In the genomic region with DNA sequence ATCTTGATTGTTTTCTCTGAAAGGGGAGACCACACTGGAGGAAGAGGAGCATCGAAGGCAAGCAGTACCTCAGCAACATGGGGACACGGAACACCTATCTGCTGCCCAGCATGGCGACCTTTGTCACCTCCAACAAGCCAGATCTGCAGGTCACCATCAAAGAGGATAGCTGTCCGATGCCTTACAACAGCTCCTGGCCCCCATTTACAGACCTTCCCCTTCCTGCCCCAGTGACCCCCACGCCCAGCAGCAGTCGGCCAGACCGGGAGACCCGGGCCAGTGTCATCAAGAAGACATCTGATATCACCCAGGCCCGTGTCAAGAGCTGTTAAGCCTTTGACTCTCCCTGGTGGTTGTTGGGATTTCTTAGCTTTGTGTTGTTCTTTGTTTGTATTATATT, we compare ENCODE assay signal across 13 mouse cellular contexts.
A peak's percentile ranks its signal among the peaks of the same experiment; 100 is the strongest.
DNase-seq lines count a peak whose midpoint lies in the region; ATAC-seq and TF ChIP-seq lines count a peak whose summit lies in the region.
"Had no signal": no experiment of that assay in that cellular context is flagged by ENCODE, and none has a peak within 500 bp of the region (broad histone marks: within the 10 kb centered on the region; RNA-seq: fewer than 3 reads in every experiment).

No protein-coding gene starts in this region.

- H3K27ac ChIP-seq in kidney, postnatal 0 days: peak overlapping the region; percentile 65
- H3K27ac ChIP-seq in cortical plate, adult 2 months (ENCODE audit: insufficient read depth, low read length): peak overlapping the region; percentile 19; the same call in 1 of the 2 replicates
- H3K27ac ChIP-seq in liver, postnatal 0 days (ENCODE audit: low read depth): peak overlapping the region; percentile 89
- H3K27ac ChIP-seq in midbrain, embryonic 16.5 days (ENCODE audit: low read length): no peak overlapping the region
- H3K27ac ChIP-seq: forebrain, embryonic 13.5 days; limb, embryonic 13.5 days had no signal

- no peak for ATAC-seq in kidney, postnatal 0 days (replicated peaks; ENCODE audit: low FRiP score, low read depth)
- no peak for ATAC-seq in liver, postnatal 0 days
- ATAC-seq in midbrain, embryonic 16.5 days: no peak
- ATAC-seq: forebrain, embryonic 13.5 days had no signal

- TF ChIP-seq POLR2A in cortical plate, adult 2 months (IDR thresholded peaks at IDR 0.05; ENCODE audit: extremely low read depth, insufficient read depth, low read length): no peak

- WGBS in kidney, postnatal 0 days: 47% methylated on average over 9 of the region's 9 CpGs
- 82% methylated on average over 9 of the region's 9 CpGs for WGBS in liver, postnatal 0 days (ENCODE audit: insufficient replicate concordance)
- WGBS in midbrain, embryonic 16.5 days: 92% methylated on average over 9 of the region's 9 CpGs

- no peaks in the 10 kb centered on the region for H3K9me3 ChIP-seq in kidney, postnatal 0 days (replicated peaks; ENCODE audit: low read length)
- H3K9me3 ChIP-seq in liver, postnatal 0 days (ENCODE audit: low read length): no peaks in the 10 kb centered on the region
- no peaks in the 10 kb centered on the region for H3K9me3 ChIP-seq in midbrain, embryonic 16.5 days (replicated peaks; ENCODE audit: control insufficient read depth, low read length, poor library complexity, severe bottlenecking)
- H3K9me3 ChIP-seq: forebrain, embryonic 13.5 days; limb, embryonic 13.5 days; midbrain, embryonic 12.5 days had no signal

- no peaks in the 10 kb centered on the region for H3K27me3 ChIP-seq in kidney, postnatal 0 days (ENCODE audit: insufficient read depth, low read length)
- no peaks in the 10 kb centered on the region for H3K27me3 ChIP-seq in liver, postnatal 0 days (ENCODE audit: insufficient read depth, low read length)
- no peaks in the 10 kb centered on the region for H3K27me3 ChIP-seq in midbrain, embryonic 16.5 days (ENCODE audit: control insufficient read depth, insufficient read depth, low read depth, low read length)
- H3K27me3 ChIP-seq: forebrain, embryonic 13.5 days; limb, embryonic 13.5 days; midbrain, embryonic 12.5 days had no signal

- no peak overlapping the region for H3K4me2 ChIP-seq in kidney, postnatal 0 days (ENCODE audit: low read length)
- H3K4me2 ChIP-seq in liver, postnatal 0 days (ENCODE audit: low read depth, low read length): no peak overlapping the region
- H3K4me2 ChIP-seq in midbrain, embryonic 16.5 days (ENCODE audit: low read length): no peak overlapping the region
- H3K4me2 ChIP-seq: forebrain, embryonic 13.5 days; limb, embryonic 13.5 days; midbrain, embryonic 12.5 days had no signal

- H3K4me3 ChIP-seq in kidney, postnatal 0 days (replicated peaks; ENCODE audit: low read depth, low read length): no peak overlapping the region
- H3K4me3 ChIP-seq in cortical plate, adult 2 months (ENCODE audit: insufficient read depth, low read length): no peak overlapping the region
- no peak overlapping the region for H3K4me3 ChIP-seq in liver, postnatal 0 days (ENCODE audit: low read depth, low read length)
- H3K4me3 ChIP-seq in midbrain, embryonic 16.5 days (ENCODE audit: low read depth, low read length): no peak overlapping the region
- H3K4me3 ChIP-seq: forebrain, embryonic 13.5 days; limb, embryonic 13.5 days; midbrain, embryonic 12.5 days had no signal

- peaks cover 2% of the 10 kb centered on the region; the same call in 1 of the 2 replicates for H3K4me1 ChIP-seq in kidney, postnatal 0 days (replicated peaks; ENCODE audit: insufficient read depth, low read length)
- no peaks in the 10 kb centered on the region for H3K4me1 ChIP-seq in cortical plate, adult 2 months (ENCODE audit: control insufficient read depth, insufficient read depth, low read length)
- peaks cover 56% of the 10 kb centered on the region for H3K4me1 ChIP-seq in liver, postnatal 0 days (ENCODE audit: insufficient read depth)
- H3K4me1 ChIP-seq in midbrain, embryonic 16.5 days (ENCODE audit: control insufficient read depth, insufficient read depth, low read length): no peaks in the 10 kb centered on the region
- H3K4me1 ChIP-seq: forebrain, embryonic 13.5 days; midbrain, embryonic 12.5 days had no signal

- no peak for TF ChIP-seq CTCF in kidney, postnatal 0 days (IDR thresholded peaks at IDR 0.05; ENCODE audit: low read depth)
- TF ChIP-seq CTCF in cortical plate, adult 2 months (IDR thresholded peaks at IDR 0.05; ENCODE audit: extremely low read depth, insufficient read depth, low read length): no peak
- no peak for TF ChIP-seq CTCF in liver, postnatal 0 days (IDR thresholded peaks at IDR 0.05; ENCODE audit: low read depth)

- H3K9ac ChIP-seq in kidney, postnatal 0 days (ENCODE audit: low read depth, low read length): no peak overlapping the region
- no peak overlapping the region for H3K9ac ChIP-seq in liver, postnatal 0 days (replicated peaks)
- H3K9ac ChIP-seq in midbrain, embryonic 16.5 days (ENCODE audit: low read depth, low read length): no peak overlapping the region
- H3K9ac ChIP-seq: forebrain, embryonic 13.5 days; limb, embryonic 13.5 days; midbrain, embryonic 12.5 days had no signal

- TF ChIP-seq EP300 in liver, postnatal 0 days (IDR thresholded peaks at IDR 0.05; ENCODE audit: low read depth): no peak

- H3K36me3 ChIP-seq in kidney, postnatal 0 days (ENCODE audit: insufficient read depth, low read length): peaks cover 12% of the 10 kb centered on the region
- H3K36me3 ChIP-seq in liver, postnatal 0 days (replicated peaks; ENCODE audit: insufficient read depth, low read length): peaks cover 30% of the 10 kb centered on the region
- H3K36me3 ChIP-seq in midbrain, embryonic 16.5 days (ENCODE audit: control insufficient read depth, insufficient read depth, low read length): no peaks in the 10 kb centered on the region

- peak; percentile 91 for DNase-seq in heart, adult 11 months
- DNase-seq in heart, adult 8-10 months (ENCODE audit: low spot score): no peak
- no peak for DNase-seq in kidney, postnatal 0 days (ENCODE audit: low spot score)
- DNase-seq in kidney, postnatal 10 days: no peak
- no peak for DNase-seq in liver, postnatal 0 days
- no peak for DNase-seq in ovary, postnatal 14 days (ENCODE audit: low spot score)
- DNase-seq: layer of hippocampus, adult 9-11 months; right cerebral cortex, postnatal 4 days had no signal
